Mouse (Mus musculus) megakaryocyte, adult 5-6 weeks (primary cell): Measurements from ENCODE around the gene Kcnma1. TPM values are rescaled to one million over a fixed set of nuclear protein-coding genes. Genes with fewer than 3 reads are reported as not detected.

Source experiments
- ATAC-seq: 2 replicates; pipeline ENCODE4 v1.8.0; 2016; ENCODE audit warnings: mild to moderate bottlenecking, inconsistent platforms; ENCODE audit not compliant: poor library complexity, severe bottlenecking
- total RNA-seq, 2 experiments: library from RNA; stranded (forward) in 1 of 2; stranded (reverse) in 1 of 2; fragments of 153-499, 151-499 nt in 1 of 2; fragments of 221-1000, 200-1000 nt in 1 of 2; gene quantifications; 2 replicates each; pipeline versions ENCODE4 v1.2.3 to v1.2.4; 2015 to 2017

Gene Kcnma1
- total RNA-seq, 2 experiments from 2014 or later: not detected

DNA sequence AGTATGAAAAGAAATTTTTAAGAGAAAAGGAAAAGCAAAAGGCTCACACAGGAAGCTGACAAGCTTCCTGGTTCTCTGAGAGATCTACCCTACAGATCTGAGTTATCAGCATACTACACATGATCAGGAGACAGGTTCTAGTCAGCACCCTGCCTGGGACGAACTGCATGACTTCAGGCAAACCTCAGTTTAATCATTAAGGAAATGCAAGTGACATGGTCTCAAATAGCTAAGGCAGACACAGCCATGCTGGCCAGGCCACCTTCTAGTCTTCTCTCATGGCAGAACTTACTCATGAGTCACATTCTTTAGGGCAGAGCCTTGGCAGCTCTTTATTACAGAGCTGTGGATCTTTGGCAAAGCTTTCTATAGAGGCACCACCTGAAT, 227.6 kb downstream of the Kcnma1 start:
- ATAC-seq: no peak

GRCm38 (mm10) chr14:23785921-23786686, 228.2 kb downstream of the Kcnma1 start:
- no peak for ATAC-seq

GRCm38 (mm10) chr14:23782845-23783609, 231.3 kb downstream of the Kcnma1 start:
- ATAC-seq: no peak

DNA sequence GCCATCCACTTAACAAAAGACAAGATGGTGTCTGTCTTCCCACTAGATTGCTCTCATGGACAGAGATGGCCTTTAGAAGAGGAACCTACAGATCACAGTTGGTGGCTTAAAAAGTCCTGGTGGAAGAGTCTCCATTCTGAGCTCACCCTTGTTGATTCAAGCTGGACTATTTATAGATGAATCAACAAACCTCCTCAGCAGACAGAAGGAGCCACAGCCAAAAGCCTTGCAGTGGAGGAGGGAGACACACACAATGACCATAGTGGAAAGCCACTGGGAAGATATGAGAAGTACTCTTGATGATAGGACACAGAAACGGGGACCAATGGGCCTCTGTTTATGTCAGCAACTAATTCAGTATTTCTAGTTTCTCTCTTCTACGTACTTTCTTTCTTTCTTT, 239.7 kb downstream of the Kcnma1 start:
- no peak for ATAC-seq

- ATAC-seq: no peak
Observed at GRCm38 (mm10) chr14:23772685-23773084, 241.6 kb downstream of the Kcnma1 start.

DNA sequence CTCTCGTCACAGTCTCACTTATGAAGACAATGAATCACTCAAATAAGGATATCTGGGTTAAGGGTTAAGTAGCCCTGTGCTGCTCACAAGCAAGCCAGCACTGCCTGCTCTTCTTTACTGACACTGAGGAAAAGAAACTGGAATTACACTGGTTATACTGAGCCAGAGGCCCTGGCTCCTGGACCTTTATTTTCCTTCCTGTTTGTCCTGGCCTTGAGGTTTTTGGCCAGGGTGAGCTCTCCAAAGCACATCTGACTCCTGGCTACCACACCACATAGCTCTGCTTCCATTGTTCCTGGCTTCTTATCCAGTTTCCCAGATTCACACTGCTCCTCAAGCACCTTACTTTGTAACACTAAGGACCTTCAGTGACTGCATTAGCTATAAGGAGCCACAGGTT, 242.5 kb downstream of the Kcnma1 start:
- ATAC-seq: no peak

DNA sequence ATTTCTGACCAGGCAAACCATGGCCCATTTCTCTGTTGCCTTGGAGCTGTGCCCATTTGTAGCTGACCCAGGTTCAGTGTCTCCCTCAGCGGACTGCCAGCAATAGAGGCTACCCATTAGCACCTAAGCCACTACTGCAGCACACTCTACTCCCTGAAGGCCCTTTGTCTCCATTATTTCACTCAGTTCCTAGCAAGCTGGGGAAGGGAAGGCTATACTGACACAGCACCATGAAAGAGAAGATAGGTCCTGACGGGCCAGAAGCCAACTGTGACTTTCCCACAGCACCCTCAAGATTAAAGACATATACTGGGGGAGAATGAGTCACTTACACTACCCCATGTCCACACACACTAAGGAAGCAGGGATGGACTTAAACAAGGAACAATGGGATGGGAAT, 251.8 kb downstream of the Kcnma1 start:
- no peak for ATAC-seq

DNA sequence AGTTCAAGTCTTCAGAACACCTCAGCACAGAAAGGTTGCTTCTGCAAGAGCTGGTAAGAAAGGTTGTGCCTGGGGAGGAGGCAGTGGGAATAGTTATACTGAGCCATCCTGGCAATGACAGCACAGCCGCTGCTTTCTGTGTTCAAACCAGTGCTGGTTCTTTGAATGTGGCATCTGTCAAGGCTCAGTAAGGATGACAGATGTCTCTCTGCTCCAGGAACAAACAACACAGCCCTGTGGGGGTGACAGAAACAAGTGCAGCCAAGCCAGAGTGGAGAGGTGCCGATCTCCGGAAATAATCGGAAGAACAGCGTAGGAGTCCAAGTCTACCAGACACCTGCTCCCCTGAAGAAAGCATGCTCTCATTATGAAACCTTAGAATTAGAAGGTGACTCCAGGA, 254.7 kb downstream of the Kcnma1 start:
- ATAC-seq: no peak

- ATAC-seq: no peak
Observed at GRCm38 (mm10) chr14:23758421-23758820, 255.9 kb downstream of the Kcnma1 start.

DNA sequence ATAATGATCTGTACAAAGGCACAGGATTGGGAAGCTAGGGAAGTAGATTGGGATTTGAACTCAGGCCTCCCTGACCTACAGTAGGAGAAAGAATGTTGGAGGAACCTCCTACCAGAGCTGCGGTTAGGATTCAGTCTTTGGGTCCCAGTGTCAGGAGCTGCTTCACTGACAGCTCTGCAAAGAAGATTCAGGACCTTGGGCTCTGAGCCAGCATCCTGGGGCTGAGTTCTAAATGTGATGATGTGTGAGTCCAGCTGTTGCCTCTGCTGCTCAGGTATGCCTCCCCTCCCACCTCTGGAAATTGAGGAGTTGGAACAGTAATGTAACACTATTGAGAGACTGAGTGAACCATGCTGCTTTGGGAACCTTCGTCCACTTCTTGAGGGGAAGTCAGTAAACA, 266.3 kb downstream of the Kcnma1 start:
- ATAC-seq: no peak

- ATAC-seq: no peak
Observed at GRCm38 (mm10) chr14:23746976-23747375, 267.3 kb downstream of the Kcnma1 start.

- no peak for ATAC-seq
Observed at GRCm38 (mm10) chr14:23741531-23741930, 272.8 kb downstream of the Kcnma1 start.

DNA sequence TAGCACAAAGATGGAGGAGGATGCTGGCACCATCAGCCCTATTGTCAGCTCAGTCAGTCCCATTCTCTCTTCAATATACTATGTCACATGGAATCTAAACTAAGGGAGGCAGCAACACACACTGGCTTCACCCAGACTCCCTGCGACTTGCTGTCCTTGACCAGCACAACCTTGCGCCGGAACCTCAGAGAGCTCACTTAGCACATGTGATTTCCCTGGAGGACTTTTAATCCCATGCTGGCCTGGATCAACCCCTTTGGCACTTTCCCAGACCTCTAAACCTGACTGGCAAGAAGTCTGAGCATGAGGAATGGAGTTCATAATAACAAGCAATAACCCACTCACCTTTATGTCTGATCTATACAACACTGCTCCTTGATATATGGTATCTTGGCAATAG, 280.1 kb downstream of the Kcnma1 start:
- no peak for ATAC-seq

DNA sequence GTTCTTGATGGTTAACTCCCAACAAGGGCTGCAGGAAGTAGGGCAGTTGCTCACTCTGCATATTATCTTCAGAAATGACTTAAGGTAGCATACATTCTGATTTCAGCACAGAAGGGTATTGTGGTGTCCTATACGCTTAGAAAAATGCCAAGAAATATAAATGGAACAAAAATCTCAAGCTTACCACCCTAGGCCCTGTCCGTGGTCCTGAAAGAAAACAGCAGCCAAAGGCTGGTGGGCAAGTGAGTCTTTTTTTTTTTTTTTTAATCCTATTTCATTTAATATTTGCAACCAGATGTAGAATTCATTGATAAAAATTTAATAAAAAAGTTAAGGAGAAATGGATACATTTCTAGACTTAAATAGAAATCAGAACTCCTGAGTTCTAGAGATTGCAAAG, 284.9 kb downstream of the Kcnma1 start:
- ATAC-seq: no peak

DNA sequence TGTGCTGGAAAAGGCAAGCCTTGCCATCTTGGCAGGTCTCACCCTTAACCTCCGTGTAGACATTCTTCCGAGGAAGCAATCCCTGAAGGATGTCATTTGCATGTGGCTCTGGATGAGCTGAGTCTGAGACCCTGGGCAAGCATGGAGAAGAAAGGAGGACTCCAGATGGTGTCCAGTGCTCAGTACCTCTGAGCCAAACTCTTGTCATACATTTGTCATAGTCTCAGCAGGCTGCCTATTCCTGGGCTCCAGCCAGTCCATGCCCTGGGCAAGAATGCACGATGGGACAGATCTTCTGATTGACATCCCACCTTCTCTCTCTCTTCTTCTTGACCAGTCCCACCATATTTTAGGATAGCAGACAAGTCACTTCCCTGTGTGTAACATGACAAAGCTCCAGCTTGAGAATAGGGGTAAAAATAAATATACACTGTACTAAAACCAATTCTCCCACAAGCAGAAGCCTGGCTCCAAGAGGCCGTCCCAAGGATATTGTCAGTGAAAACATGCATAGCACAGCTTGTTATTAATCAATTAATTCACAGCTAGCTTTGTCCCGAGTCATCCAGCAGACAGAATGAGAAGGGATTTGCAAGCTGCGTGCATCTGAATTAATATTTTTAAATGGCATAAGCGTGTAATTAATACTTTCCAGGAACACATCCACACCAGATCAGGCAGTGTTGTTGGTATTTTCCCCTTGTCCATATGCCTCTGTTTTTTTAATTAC, 290.4 kb downstream of the Kcnma1 start:
- ATAC-seq: no peak

DNA sequence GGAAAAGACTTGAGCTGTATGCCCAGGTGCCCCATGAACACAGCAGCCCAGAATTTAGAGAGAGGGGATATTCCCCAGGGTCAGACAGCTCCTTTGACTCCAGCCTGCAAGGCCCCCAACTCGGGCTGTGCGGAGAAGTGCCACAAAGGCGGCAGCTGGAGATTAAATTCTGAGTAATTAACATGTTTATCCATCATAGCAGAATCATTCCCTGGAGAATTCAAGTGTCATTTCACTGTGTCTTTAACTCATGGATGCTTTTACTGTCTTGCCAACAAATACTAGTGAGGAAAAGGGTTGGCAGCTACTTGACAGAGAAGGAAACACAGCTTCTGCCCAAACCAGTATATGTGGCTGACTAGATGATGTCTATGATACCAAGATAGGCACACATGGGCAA, 295.0 kb downstream of the Kcnma1 start:
- ATAC-seq: no peak

- no peak for ATAC-seq
Observed at GRCm38 (mm10) chr14:23718667-23719066, 295.6 kb downstream of the Kcnma1 start.

DNA sequence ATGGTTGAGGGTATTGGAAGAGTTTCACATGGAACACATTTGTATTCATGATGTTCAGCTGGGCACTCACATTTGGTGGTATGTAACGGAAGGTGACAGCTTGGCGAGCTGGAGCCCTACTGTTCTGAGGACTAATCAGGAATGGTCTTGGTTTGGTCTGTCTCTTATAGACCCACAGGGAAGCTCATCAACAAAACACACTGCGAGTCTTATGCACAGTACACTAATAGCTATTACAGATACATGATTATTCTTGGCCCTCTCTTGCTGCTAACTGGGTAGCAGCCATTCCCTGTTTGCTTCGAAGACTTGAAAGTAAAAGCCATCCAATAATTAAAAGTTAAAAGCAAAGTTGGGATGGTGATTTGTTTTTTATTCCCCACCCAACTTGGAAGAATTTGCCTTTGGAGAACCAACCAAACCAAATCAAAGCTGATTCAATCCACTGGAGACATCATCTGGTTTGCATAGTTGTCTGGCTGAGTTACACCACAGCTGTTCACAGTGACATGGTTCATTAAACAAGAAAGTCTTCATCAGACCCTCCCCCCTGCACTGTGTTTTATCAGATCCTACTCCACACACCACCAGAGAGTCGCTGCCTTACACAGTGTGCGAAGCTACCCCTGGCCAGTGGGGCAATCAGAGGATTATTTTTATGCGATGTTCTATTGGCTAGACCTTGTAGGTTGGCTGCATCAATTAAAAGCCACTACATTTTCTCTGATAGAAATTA, 299.7 kb downstream of the Kcnma1 start:
- ATAC-seq: no peak

GRCm38 (mm10) chr14:23712891-23713290, 301.4 kb downstream of the Kcnma1 start:
- ATAC-seq: no peak

GRCm38 (mm10) chr14:23710954-23711353, 303.3 kb downstream of the Kcnma1 start:
- ATAC-seq: no peak

- no peak for ATAC-seq
Observed at GRCm38 (mm10) chr14:23706837-23707236, 307.5 kb downstream of the Kcnma1 start.
